In the genomic region with DNA sequence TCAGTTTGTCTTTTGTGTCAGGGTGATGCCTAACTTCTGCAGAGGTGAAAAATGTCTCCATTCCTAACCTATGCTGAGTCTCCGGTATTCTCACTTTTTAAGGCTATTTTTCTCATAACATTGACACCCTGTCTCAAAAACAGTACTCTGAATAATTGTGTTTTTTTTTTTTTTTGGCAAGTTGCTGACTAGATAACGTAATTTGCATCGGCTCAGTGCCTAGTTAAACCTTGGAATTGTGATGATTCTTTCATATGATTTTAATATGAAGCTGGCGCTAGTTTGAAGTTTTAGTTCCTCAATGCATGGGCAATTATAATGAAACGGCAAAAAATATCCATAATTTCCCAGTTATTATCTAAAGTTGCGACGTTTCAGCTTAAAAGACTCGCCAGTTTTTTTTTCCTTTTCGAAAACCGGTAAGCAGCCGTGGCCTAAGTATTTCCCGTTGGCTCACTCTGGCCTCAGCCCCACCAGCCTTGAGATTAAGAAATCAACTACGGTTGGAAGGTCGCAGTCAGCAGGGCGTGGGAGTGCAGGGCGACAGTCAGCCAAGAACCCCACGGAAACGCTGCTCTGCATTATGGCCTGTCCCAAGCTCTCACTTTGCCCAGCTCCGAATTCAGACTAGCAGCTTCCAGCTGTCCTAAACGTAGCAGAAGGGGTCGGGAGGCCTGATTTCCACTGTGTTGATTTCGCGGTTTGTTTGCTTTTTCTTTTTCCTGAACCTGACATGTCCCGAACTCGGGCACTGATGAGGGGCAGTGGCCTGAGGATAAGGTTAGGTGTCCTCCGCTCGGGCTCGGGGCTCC, we compare ENCODE assay signal across 8 mouse cellular contexts. TPM values are rescaled to one million over a fixed set of nuclear protein-coding genes. Genes with fewer than 3 reads are reported as not detected.
DNase-seq lines count a peak whose midpoint lies in the region; ATAC-seq and TF ChIP-seq lines count a peak whose summit lies in the region.

No protein-coding gene starts in this region.

- H3K4me3 ChIP-seq in E14TG2a.4 (replicated peaks; ENCODE audit: low read length): peak overlapping the region; percentile 92

- peaks cover 39% of the 10 kb centered on the region for H3K4me1 ChIP-seq in E14TG2a.4 (replicated peaks; ENCODE audit: low read depth, low read length)

- peak; percentile 10 for ATAC-seq in inflammation-experienced regulatory T-cells, adult 6 months
- peak; percentile 25; the same call in 1 of the 2 replicates for ATAC-seq in neutrophil, adult 5-6 weeks (ENCODE audit: extremely low read depth, insufficient number of reproducible peaks, low FRiP score, poor library complexity, severe bottlenecking)

- TF ChIP-seq CTCF in E14TG2a.4 (conservative IDR thresholded peaks at IDR 0.05; ENCODE audit: low read length): no peak

- H3K36me3 ChIP-seq in E14TG2a.4 (ENCODE audit: insufficient read depth, low read length): peaks cover 15% of the 10 kb centered on the region

- no peaks in the 10 kb centered on the region for H3K27me3 ChIP-seq in E14TG2a.4 (ENCODE audit: insufficient read depth, low read length)

- H3K9me3 ChIP-seq in E14TG2a.4 (ENCODE audit: low read length): no peaks in the 10 kb centered on the region

- peak; percentile 85 for DNase-seq in cerebellum, adult 9-11 months
- no peak for DNase-seq in cerebellum, adult 11 months
- DNase-seq in c-Kit-positive CD71-positive TER-119-negative erythroid progenitor cells, embryonic 14.5 days (ENCODE audit: low read depth): peak; percentile 71
- peak; percentile 74 for DNase-seq in gastrocnemius, postnatal 25 days
- peak; percentile 83 to 87 for DNase-seq in lung, adult 18-20 months

RNA-seq across cellular contexts. Expression of gene Luc7l2, which starts 0.7 kb away (rescaled TPM):
- 10 to 100 TPM; 97.7 to 97.8 TPM for total RNA-seq in gastrocnemius, postnatal 25 days (2021)
- 100 to 1,000 TPM in 2 of 3 experiments, 10 to 100 TPM in 1; 77.5 to 211 (median 151) TPM for polyA plus RNA-seq in inflammation-experienced regulatory T-cells, adult 6 months (2017; shearing (Covaris generic))
- 403 and 418 TPM in 2 replicates for total RNA-seq in neutrophil, adult 5-6 weeks (2017)

RNA-seq across cellular contexts. Expression of gene Fmc1, which starts 17.2 kb away (rescaled TPM):
- 100 to 1,000 TPM; 167 to 170 TPM for total RNA-seq in gastrocnemius, postnatal 25 days (2021)
- polyA plus RNA-seq in inflammation-experienced regulatory T-cells, adult 6 months (2017; shearing (Covaris generic)): 10 to 100 TPM; 56.4 to 72.0 (median 58.3) TPM
- total RNA-seq in neutrophil, adult 5-6 weeks (2017): 7.9 and 8.5 TPM in 2 replicates

Comparison
In these comparisons a context has a peak if more than half of its experiments do, and no peak if none do; other contexts are left out.
1. RNA of gene Fmc1, which starts 17.2 kb away (total RNA-seq): 167 to 170 TPM in gastrocnemius, postnatal 25 days; 7.9 to 8.5 TPM in neutrophil, adult 5-6 weeks; every median in the first group is over 10 times any median in the second.